Mouse (Mus musculus) MEL (cell line): Measurements from ENCODE around the gene Ccdc47. TPM values are rescaled to one million over a fixed set of nuclear protein-coding genes. Genes with fewer than 3 reads are reported as not detected.

ENCODE experiments used
- DNase-seq: peaks from one replicate; pipeline ENCODE4 v3.0.0; 2011; ENCODE audit warnings: low read depth, low spot score
- H3K27ac ChIP-seq: 2 replicates; pipeline ENCODE4 v1.5.1; 2012; ENCODE audit warnings: low read depth, mild to moderate bottlenecking, control low read depth, low read length, moderate library complexity; ENCODE audit not compliant: control insufficient read depth
- H3K27me3 ChIP-seq, 2 experiments: fragments of 150-350 bp in 1 of 2; sonication (generic) in 1 of 2; 2 replicates each; pipeline ENCODE4 v1.6.1; 2012; ENCODE audit warnings: low read length in 2 of 2, mild to moderate bottlenecking in 2 of 2, improper control_type of control experiment in 1 of 2, moderate library complexity in 1 of 2; ENCODE audit not compliant: insufficient read depth in 2 of 2, control insufficient read depth in 1 of 2
- H3K36me3 ChIP-seq, 2 experiments: 2 replicates each; pipeline ENCODE4 v1.6.1; 2012 to 2014; ENCODE audit warnings: low read length in 2 of 2, improper control_type of control experiment in 1 of 2, inconsistent platforms in 1 of 2, mild to moderate bottlenecking in 1 of 2; ENCODE audit not compliant: insufficient read depth in 2 of 2, control insufficient read depth in 1 of 2
- H3K4me1 ChIP-seq, 2 experiments: fragments of 150-350 bp in 1 of 2; sonication (generic) in 1 of 2; 2 replicates each; pipeline ENCODE4 v1.6.1; 2012; ENCODE audit warnings: low read length in 2 of 2, improper control_type of control experiment in 1 of 2, mild to moderate bottlenecking in 1 of 2; ENCODE audit not compliant: insufficient read depth in 2 of 2, control insufficient read depth in 1 of 2
- H3K4me3 ChIP-seq, 2 experiments: fragments of 150-350 bp in 1 of 2; sonication (generic) in 1 of 2; 2 replicates each; pipeline ENCODE4 v1.5.1; 2012; ENCODE audit warnings: low read depth in 2 of 2, low read length in 2 of 2, mild to moderate bottlenecking in 2 of 2, moderate library complexity in 2 of 2, control low read depth in 1 of 2, improper control_type of control experiment in 1 of 2; ENCODE audit not compliant: control insufficient read depth in 1 of 2, insufficient read depth in 1 of 2
- H3K79me2 ChIP-seq: 2 replicates; pipeline ENCODE4 v1.6.1; 2012; ENCODE audit warnings: mild to moderate bottlenecking, low read length, moderate library complexity; ENCODE audit not compliant: control insufficient read depth, poor library complexity, insufficient read depth
- H3K9ac ChIP-seq: 2 replicates; pipeline ENCODE4 v1.6.1; 2012; ENCODE audit warnings: low read depth, mild to moderate bottlenecking, control low read depth, low read length, moderate library complexity; ENCODE audit not compliant: control insufficient read depth, poor library complexity, severe bottlenecking
- H3K9me3 ChIP-seq: fragments of 150-350 bp; sonication (generic); replicated peaks from 2 replicates; pipeline ENCODE4 v1.6.1; 2012; ENCODE audit warnings: mild to moderate bottlenecking, low read length, improper control_type of control experiment, moderate library complexity; ENCODE audit not compliant: insufficient read depth
- CHD2 ChIP-seq: IDR thresholded peaks from 2 replicates; pipeline ENCODE4 v1.6.1; 2011; ENCODE audit warnings: low read length, improper control_type of control experiment
- EP300 ChIP-seq, 2 experiments: IDR thresholded peaks; 2 replicates each; pipeline ENCODE4 v1.6.1; 2011; ENCODE audit warnings: improper control_type of control experiment in 2 of 2, low read length in 2 of 2, low read depth in 1 of 2, mild to moderate bottlenecking in 1 of 2
- GABPA ChIP-seq: IDR thresholded peaks from 2 replicates; pipeline ENCODE4 v1.6.1; 2012; ENCODE audit warnings: low read depth, mild to moderate bottlenecking, inconsistent platforms, low read length, improper control_type of control experiment, moderate library complexity
- GATA1 ChIP-seq: IDR thresholded peaks from 2 replicates; pipeline ENCODE4 v1.6.1; 2011; ENCODE audit warnings: low read depth, low read length, improper control_type of control experiment
- KAT2A ChIP-seq: conservative IDR thresholded peaks from 2 replicates; pipeline ENCODE4 v1.6.1; 2012; ENCODE audit warnings: low read depth, low read length, improper control_type of control experiment, inconsistent platforms
- MEF2A ChIP-seq: IDR thresholded peaks from 2 replicates; pipeline ENCODE4 v1.6.1; 2014; ENCODE audit warnings: low read depth, mild to moderate bottlenecking, inconsistent platforms, low read length, improper control_type of control experiment; ENCODE audit not compliant: poor library complexity, insufficient replicate concordance, severe bottlenecking; ENCODE audit errors: extremely low read depth
- MXI1 ChIP-seq: IDR thresholded peaks from 2 replicates; pipeline ENCODE4 v1.6.1; 2011; ENCODE audit warnings: mild to moderate bottlenecking, low read depth, low read length, improper control_type of control experiment
- MYC ChIP-seq: IDR thresholded peaks from 2 replicates; pipeline ENCODE4 v1.6.1; 2011; ENCODE audit warnings: low read depth, mild to moderate bottlenecking, low read length, improper control_type of control experiment, moderate library complexity
- NELFE ChIP-seq: IDR thresholded peaks from 2 replicates; pipeline ENCODE4 v1.6.1; 2011; ENCODE audit warnings: low read depth, low read length, improper control_type of control experiment
- POLR2AphosphoS5 ChIP-seq: IDR thresholded peaks from 2 replicates; pipeline ENCODE4 v1.6.1; 2012; ENCODE audit warnings: low read depth, borderline replicate concordance, mild to moderate bottlenecking, inconsistent platforms, low read length, moderate library complexity, mixed read lengths
- RCOR1 ChIP-seq: IDR thresholded peaks from 2 replicates; pipeline ENCODE4 v1.6.1; 2012; ENCODE audit warnings: low read depth, mild to moderate bottlenecking, inconsistent platforms, low read length, improper control_type of control experiment
- TBP ChIP-seq: IDR thresholded peaks from 2 replicates; pipeline ENCODE4 v1.8.0; 2011; ENCODE audit warnings: low read depth, low read length, improper control_type of control experiment
- ZNF384 ChIP-seq: IDR thresholded peaks from 2 replicates; pipeline ENCODE4 v1.6.1; 2012; ENCODE audit warnings: low read depth, mild to moderate bottlenecking, inconsistent platforms, low read length, improper control_type of control experiment
- polyA plus RNA-seq, 2 experiments: library from polyadenylated mRNA; stranded (reverse) in 1 of 2; unstranded in 1 of 2; fragments of >175 nt in 1 of 2; fragments of >200 nt in 1 of 2; gene quantifications; 2 replicates each; pipeline versions ENCODE4 v1.2.1 to v1.2.4; 2012; ENCODE audit warnings: low replicate concordance in 2 of 2, low read depth in 1 of 2; ENCODE audit not compliant: insufficient read length in 2 of 2, insufficient read depth in 1 of 2, missing spikeins in 1 of 2
- total RNA-seq: library from RNA; depleted of rRNA; stranded (reverse); fragments of 300-350 nt; gene quantifications from 2 replicates; pipeline ENCODE4 v1.2.3, GENCODE M21; 2012; rRNA removed

Gene Ccdc47
- total and polyA plus RNA-seq, 3 experiments, result 47.6 to 145 (median 51.6) TPM

DNA sequence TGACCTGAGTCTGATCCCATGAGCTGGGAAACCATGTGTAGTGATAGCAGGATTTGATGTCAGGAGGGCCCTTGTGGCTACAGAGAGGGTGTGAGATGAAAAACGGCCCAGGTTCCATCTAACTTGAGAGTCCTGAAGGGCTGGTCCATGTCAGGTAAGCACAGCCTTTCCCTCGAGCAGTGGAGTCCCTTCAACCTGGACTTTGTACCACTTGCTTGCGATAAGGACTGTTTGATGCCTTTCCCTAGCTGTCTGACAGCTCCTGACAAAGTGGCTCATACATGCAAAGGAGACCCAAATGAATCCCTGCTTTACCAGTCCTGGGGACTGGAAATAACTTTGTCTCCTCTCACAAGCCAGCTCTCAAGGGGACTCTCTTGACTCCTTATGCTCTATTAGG lies 64.9 kb downstream of the Ccdc47 start:
- Histone ChIP-seq H3K9ac (no peak overlapping the region), H3K4me3 (no peak overlapping the region), H3K27ac (no peak overlapping the region), H3K9me3 (no peaks in the 10 kb centered on the region), H3K4me1 (no peaks in the 10 kb centered on the region), H3K27me3 (no peaks in the 10 kb centered on the region), H3K79me2 (no peaks in the 10 kb centered on the region), H3K36me3 (no peaks in the 10 kb centered on the region)
- TF ChIP-seq TBP, result no peak
- TF ChIP-seq GABPA, result no peak
- no peak for TF ChIP-seq MEF2A
- no peak for TF ChIP-seq MXI1
- TF ChIP-seq KAT2A, result no peak
- TF ChIP-seq GATA1, result no peak
- no peak for TF ChIP-seq ZNF384
- TF ChIP-seq NELFE, result no peak
- TF ChIP-seq RCOR1, result no peak
- TF ChIP-seq POLR2AphosphoS5, result no peak
- TF ChIP-seq EP300 (IDR thresholded peaks at IDR 0.05; ENCODE audit: low read depth in 1 of 2, low read length in 2 of 2), result no peak
- TF ChIP-seq CHD2, result no peak
- TF ChIP-seq MYC, result no peak
- DNase-seq, result no peak

Other genes starting within 250 kb of the Ccdc47 start
- gene Ace, start 248.4 kb downstream of the Ccdc47 start, total RNA-seq, result not detected in 2 replicates
- not detected for gene Ace, start 248.4 kb downstream of the Ccdc47 start, polyA plus RNA-seq
- not detected in 2 replicates for gene Ace3, start 221.7 kb downstream of the Ccdc47 start, total RNA-seq
- not detected for gene Ace3, start 221.7 kb downstream of the Ccdc47 start, polyA plus RNA-seq
- 0.04 TPM in 1 of 2 replicates, not detected in the other for gene Kcnh6, start 208.2 kb downstream of the Ccdc47 start, total RNA-seq
- under 1 TPM in 1 of 2 experiments, not detected in 1; 0.07 TPM for gene Kcnh6, start 208.2 kb downstream of the Ccdc47 start, polyA plus RNA-seq
- gene Dcaf7, start 179.5 kb downstream of the Ccdc47 start, total RNA-seq, result 77.4 and 86.9 TPM in 2 replicates
- 10 to 100 TPM; 65.5 to 88.2 TPM for gene Dcaf7, start 179.5 kb downstream of the Ccdc47 start, polyA plus RNA-seq
- gene Taco1, start 150.3 kb downstream of the Ccdc47 start, total RNA-seq, result 33.3 and 35.0 TPM in 2 replicates
- 10 to 100 TPM in 1 of 2 experiments, not detected in 1; 33.1 TPM for gene Taco1, start 150.3 kb downstream of the Ccdc47 start, polyA plus RNA-seq
- gene Map3k3, start 131.7 kb downstream of the Ccdc47 start, total RNA-seq, result 10.5 and 14.6 TPM in 2 replicates
- 10 to 100 TPM in 1 of 2 experiments, not detected in 1; 14.3 TPM for gene Map3k3, start 131.7 kb downstream of the Ccdc47 start, polyA plus RNA-seq
- gene Gm10840, start 55.5 kb downstream of the Ccdc47 start, total RNA-seq, result not detected in 2 replicates
- not detected for gene Gm10840, start 55.5 kb downstream of the Ccdc47 start, polyA plus RNA-seq
- 58.6 and 103 TPM in 2 replicates for gene Limd2, start 55.5 kb downstream of the Ccdc47 start, total RNA-seq
- 100 to 1,000 TPM in 1 of 2 experiments, not detected in 1; 201 TPM for gene Limd2, start 55.5 kb downstream of the Ccdc47 start, polyA plus RNA-seq
- gene Strada, start 14.2 kb downstream of the Ccdc47 start, total RNA-seq, result 25.5 and 27.4 TPM in 2 replicates
- gene Strada, start 14.2 kb downstream of the Ccdc47 start, polyA plus RNA-seq, result 10 to 100 TPM in 1 of 2 experiments, not detected in 1; 39.8 TPM
- 56.1 and 62.6 TPM in 2 replicates for gene Ddx42, start 582 bp upstream of the Ccdc47 start, total RNA-seq
- gene Ddx42, start 582 bp upstream of the Ccdc47 start, polyA plus RNA-seq, result 10 to 100 TPM in 1 of 2 experiments, not detected in 1; 57.7 TPM
- gene Ftsj3, start 39.7 kb upstream of the Ccdc47 start, total RNA-seq, result 268 and 308 TPM in 2 replicates
- 100 to 1,000 TPM in 1 of 2 experiments, not detected in 1; 205 TPM for gene Ftsj3, start 39.7 kb upstream of the Ccdc47 start, polyA plus RNA-seq
- 426 and 451 TPM in 2 replicates for gene Psmc5, start 39.8 kb upstream of the Ccdc47 start, total RNA-seq
- 100 to 1,000 TPM; 112 to 290 TPM for gene Psmc5, start 39.8 kb upstream of the Ccdc47 start, polyA plus RNA-seq
- gene Smarcd2, start 56.6 kb upstream of the Ccdc47 start, total RNA-seq, result 116 and 131 TPM in 2 replicates
- gene Smarcd2, start 56.6 kb upstream of the Ccdc47 start, polyA plus RNA-seq, result 100 to 1,000 TPM in 1 of 2 experiments, not detected in 1; 123 TPM
- gene Tcam1, start 60.3 kb upstream of the Ccdc47 start, total RNA-seq, result 4.3 and 4.6 TPM in 2 replicates
- 1 to 10 TPM in 1 of 2 experiments, not detected in 1; 8.9 TPM for gene Tcam1, start 60.3 kb upstream of the Ccdc47 start, polyA plus RNA-seq
- not detected in 2 replicates for gene Gh, start 85.5 kb upstream of the Ccdc47 start, total RNA-seq
- gene Gh, start 85.5 kb upstream of the Ccdc47 start, polyA plus RNA-seq, result under 1 TPM in 1 of 2 experiments, not detected in 1; 0.08 TPM
- gene Cd79b, start 98.4 kb upstream of the Ccdc47 start, total RNA-seq, result 0.36 and 0.54 TPM in 2 replicates
- 1 to 10 TPM in 1 of 2 experiments, not detected in 1; 2.4 TPM for gene Cd79b, start 98.4 kb upstream of the Ccdc47 start, polyA plus RNA-seq
- 0.15 and 0.16 TPM in 2 replicates for gene Scn4a, start 136.9 kb upstream of the Ccdc47 start, total RNA-seq
- gene Scn4a, start 136.9 kb upstream of the Ccdc47 start, polyA plus RNA-seq, result under 1 TPM in 1 of 2 experiments, not detected in 1; 0.04 TPM
- not detected in 2 replicates for gene Prr29, start 149.1 kb upstream of the Ccdc47 start, total RNA-seq
- gene Prr29, start 149.1 kb upstream of the Ccdc47 start, polyA plus RNA-seq, result under 1 TPM in 1 of 2 experiments, not detected in 1; 0.61 TPM
- gene Icam2, start 171.7 kb upstream of the Ccdc47 start, total RNA-seq, result 58.1 and 82.7 TPM in 2 replicates
- 10 to 100 TPM in 1 of 2 experiments, not detected in 1; 49.6 TPM for gene Icam2, start 171.7 kb upstream of the Ccdc47 start, polyA plus RNA-seq